Mouse (Mus musculus): Measurements from ENCODE around the gene Nlrp4c. TPM values are rescaled to one million over a fixed set of nuclear protein-coding genes. Genes with fewer than 3 reads are reported as not detected.

Nlrp4c gene
- polyA plus RNA-seq, 1 experiment from 2014 or later = 0.05 TPM

DNA sequence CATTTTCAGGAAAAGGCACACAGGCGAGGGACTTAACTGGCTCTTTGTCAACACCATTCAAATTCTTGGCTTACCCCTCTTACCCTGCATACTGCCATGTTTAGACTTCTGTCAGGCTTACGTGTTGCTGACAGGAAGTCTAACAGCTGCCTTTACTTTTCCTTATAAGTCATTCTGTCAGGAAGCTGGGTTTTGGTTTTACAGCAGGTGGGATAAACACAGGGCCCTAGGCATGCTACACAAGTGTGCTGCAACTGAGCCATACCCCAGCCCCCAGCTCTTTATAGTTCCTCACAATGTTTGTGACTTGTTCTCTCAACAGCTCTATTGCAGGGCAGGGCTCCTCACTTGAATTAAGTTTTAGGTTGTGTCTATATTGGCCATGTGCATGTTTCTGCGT lies 94.3 kb downstream of the Nlrp4c start:
- no peaks in the 10 kb centered on the region for H3K27me3 ChIP-seq (ENCODE audit: control insufficient read depth, insufficient read depth, low read length)
- no peaks in the 10 kb centered on the region for H3K4me1 ChIP-seq (ENCODE audit: control insufficient read depth, insufficient read depth, low read length)
- H3K4me2 ChIP-seq (ENCODE audit: low read depth, low read length) = no peak overlapping the region
- no peak for ATAC-seq (ENCODE audit: low read depth)
- peaks cover 7% of the 10 kb centered on the region; the same call in 1 of the 2 replicates for H3K36me3 ChIP-seq (ENCODE audit: control insufficient read depth, insufficient read depth, low read length)
- H3K4me3 ChIP-seq (ENCODE audit: low read depth, low read length) = no peak overlapping the region
- 74% methylated on average over 3 of the region's 3 CpGs for WGBS
- H3K27ac ChIP-seq (ENCODE audit: low read depth, low read length) = no peak overlapping the region
- no peak overlapping the region for H3K9ac ChIP-seq (replicated peaks; ENCODE audit: low read depth, low read length)
- no peaks in the 10 kb centered on the region for H3K9me3 ChIP-seq (ENCODE audit: control insufficient read depth, low read length)

DNA sequence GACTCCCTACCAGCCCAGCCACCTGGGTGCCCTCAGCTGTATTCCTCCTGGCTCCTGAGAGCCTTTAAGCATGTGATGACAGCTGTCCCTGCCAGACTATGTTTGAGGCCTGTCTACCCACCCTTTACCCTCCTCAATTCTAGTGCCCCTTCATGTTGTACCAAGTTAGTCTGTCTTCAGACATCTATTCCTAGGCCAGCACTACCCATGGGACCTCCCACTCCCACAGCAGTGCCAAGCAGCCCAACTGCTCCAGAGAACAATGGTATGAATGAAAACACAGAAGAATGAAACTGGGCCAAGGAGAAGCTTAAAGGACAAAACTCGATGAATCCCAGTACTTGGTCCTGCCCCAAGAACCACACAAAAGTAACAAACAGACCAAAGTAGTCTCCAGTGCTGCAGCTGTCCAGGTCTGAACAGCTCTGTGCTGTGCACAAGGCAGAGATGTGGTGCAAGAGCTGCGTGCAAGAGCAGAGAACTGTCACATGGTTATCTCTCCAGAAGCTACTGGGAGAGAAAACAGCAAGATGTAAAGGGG lies 99.1 kb downstream of the Nlrp4c start:
- Histone ChIP-seq H3K4me3 (ENCODE audit: low read depth, low read length) (no peak overlapping the region), H3K4me1 (ENCODE audit: control insufficient read depth, insufficient read depth, low read length) (peaks cover 6% of the 10 kb centered on the region), H3K27me3 (ENCODE audit: control insufficient read depth, insufficient read depth, low read length) (no peaks in the 10 kb centered on the region), H3K9ac (replicated peaks; ENCODE audit: low read depth, low read length) (no peak overlapping the region), H3K36me3 (ENCODE audit: control insufficient read depth, insufficient read depth, low read length) (peaks cover 7% of the 10 kb centered on the region; the same call in 1 of the 2 replicates), H3K4me2 (ENCODE audit: low read depth, low read length) (no peak overlapping the region), H3K27ac (ENCODE audit: low read depth, low read length) (no peak overlapping the region), H3K9me3 (ENCODE audit: control insufficient read depth, low read length) (no peaks in the 10 kb centered on the region)
- 84% methylated on average over 2 of the region's 2 CpGs for WGBS
- no peak for ATAC-seq (ENCODE audit: low read depth)

DNA sequence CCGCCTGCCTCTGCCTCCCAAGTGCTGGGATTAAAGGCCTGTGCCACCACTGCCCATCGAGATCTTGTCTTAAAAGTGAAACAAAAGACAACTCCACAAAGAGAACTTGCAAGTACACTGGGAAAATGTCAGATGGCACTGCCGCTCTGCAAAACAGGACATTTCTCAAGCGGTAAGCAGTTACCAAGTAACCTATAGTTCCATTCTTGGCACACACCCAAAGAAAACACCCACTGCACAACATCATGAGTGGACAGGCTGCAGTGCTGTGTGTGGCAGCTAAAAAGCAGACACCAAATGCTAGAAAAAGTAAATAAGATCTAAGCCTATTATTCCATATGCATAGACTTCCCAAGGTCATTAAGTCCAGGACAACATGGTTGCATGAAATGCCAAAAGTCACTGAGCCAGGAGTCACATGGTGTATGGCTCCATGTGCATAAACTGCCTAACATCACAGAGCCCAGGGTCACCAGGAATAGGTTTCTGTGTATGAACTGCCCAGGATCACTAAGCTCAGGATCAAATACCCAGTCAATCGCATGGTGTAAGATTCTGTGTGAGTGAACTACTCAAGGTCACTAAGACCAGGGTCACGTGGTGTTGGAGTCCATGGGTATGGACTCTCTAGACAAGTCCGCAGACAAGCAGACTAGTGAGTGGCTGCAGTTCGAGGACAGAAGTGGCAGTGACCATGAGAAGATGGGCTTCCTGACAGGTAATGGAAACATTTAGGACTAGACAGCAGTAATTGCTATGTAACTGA lies 100.6 kb downstream of the Nlrp4c start:
- no peak for ATAC-seq (ENCODE audit: low read depth)
- H3K4me1 ChIP-seq (ENCODE audit: control insufficient read depth, insufficient read depth, low read length) = peaks cover 6% of the 10 kb centered on the region
- H3K36me3 ChIP-seq (ENCODE audit: control insufficient read depth, insufficient read depth, low read length) = 0 out of 2 replicates have a peak, but pooled peaks cover 3% of the 10 kb centered on the region
- no peak overlapping the region for H3K9ac ChIP-seq (replicated peaks; ENCODE audit: low read depth, low read length)
- WGBS = 82% methylated on average over 8 of the region's 8 CpGs
- H3K4me2 ChIP-seq (ENCODE audit: low read depth, low read length) = no peak overlapping the region
- no peak overlapping the region for H3K27ac ChIP-seq (ENCODE audit: low read depth, low read length)
- no peak overlapping the region for H3K4me3 ChIP-seq (ENCODE audit: low read depth, low read length)
- H3K27me3 ChIP-seq (ENCODE audit: control insufficient read depth, insufficient read depth, low read length) = no peaks in the 10 kb centered on the region
- no peaks in the 10 kb centered on the region for H3K9me3 ChIP-seq (ENCODE audit: control insufficient read depth, low read length)

DNA sequence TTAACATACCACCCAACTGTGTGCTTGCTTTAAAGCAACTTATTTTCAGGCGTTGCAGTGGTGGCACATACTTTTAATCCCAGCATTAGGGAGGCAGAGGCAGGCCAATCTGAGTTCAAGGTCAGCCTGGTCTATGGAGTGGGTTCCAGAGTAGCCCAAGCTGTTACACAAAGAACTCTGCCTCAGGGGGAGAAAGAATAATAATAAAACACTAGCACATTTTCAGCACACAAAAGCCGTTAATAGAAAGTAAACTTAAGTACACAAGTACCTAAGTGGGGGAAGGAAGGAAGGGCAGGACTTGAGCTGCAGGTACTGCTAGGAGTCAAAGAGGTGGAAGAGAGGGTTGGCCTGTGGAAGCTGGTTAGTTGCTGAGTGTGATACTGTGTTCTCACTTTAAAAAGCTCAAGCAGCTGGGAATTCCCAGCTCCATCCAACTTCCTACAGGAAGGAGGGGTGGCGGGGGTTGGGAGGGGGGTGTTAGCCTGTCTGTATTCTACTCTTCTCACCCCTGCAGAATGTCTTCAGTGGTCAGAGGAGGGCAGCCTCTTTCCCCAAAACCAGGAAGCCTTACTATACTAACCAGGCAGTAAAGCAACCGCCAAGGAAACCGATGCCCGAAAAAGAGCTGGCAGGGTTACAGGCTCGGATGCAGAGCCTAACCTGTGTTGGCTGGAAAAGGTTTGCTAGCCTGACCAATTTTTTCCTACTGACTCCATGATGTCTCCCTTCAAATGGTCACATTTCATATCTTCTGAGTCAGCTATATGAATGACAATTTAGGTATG lies 101.4 kb downstream of the Nlrp4c start:
- 87% methylated on average over 7 of the region's 7 CpGs for WGBS
- peaks cover 6% of the 10 kb centered on the region for H3K4me1 ChIP-seq (ENCODE audit: control insufficient read depth, insufficient read depth, low read length)
- ATAC-seq (ENCODE audit: low read depth) = no peak

DNA sequence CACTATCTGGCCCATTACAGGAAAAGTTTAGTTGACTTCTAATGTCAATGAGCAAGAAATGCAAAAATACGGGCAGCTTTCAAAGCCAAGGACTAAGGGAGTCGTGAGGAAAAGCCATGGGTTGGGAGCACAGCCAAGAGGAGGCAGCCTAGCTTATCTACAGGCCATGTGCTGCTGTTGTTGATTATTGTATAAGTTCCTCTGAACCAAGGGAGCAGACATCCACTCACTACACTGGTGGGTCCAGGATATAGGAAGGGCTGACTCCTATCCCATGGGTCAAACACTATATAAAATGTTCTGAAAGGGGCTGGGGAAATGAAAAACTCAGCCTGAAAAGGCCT lies 102.0 kb downstream of the Nlrp4c start:
- H3K27ac ChIP-seq (ENCODE audit: low read depth, low read length) = no peak overlapping the region
- H3K9ac ChIP-seq (replicated peaks; ENCODE audit: low read depth, low read length) = no peak overlapping the region
- ATAC-seq (ENCODE audit: low read depth) = no peak
- peaks cover 6% of the 10 kb centered on the region for H3K4me1 ChIP-seq (ENCODE audit: control insufficient read depth, insufficient read depth, low read length)
- H3K4me2 ChIP-seq (ENCODE audit: low read depth, low read length) = no peak overlapping the region
- H3K36me3 ChIP-seq (ENCODE audit: control insufficient read depth, insufficient read depth, low read length) = no peaks in the 10 kb centered on the region
- H3K27me3 ChIP-seq (ENCODE audit: control insufficient read depth, insufficient read depth, low read length) = no peaks in the 10 kb centered on the region
- WGBS = 77% methylated on average over 2 of the region's 2 CpGs
- H3K9me3 ChIP-seq (ENCODE audit: control insufficient read depth, low read length) = no peaks in the 10 kb centered on the region
- no peak overlapping the region for H3K4me3 ChIP-seq (ENCODE audit: low read depth, low read length)

More for the DNA sequence above, 101.4 kb downstream of the Nlrp4c start:
- Histone ChIP-seq H3K4me3 (ENCODE audit: low read depth, low read length) (no peak overlapping the region), H3K27me3 (ENCODE audit: control insufficient read depth, insufficient read depth, low read length) (no peaks in the 10 kb centered on the region), H3K9ac (replicated peaks; ENCODE audit: low read depth, low read length) (no peak overlapping the region), H3K27ac (ENCODE audit: low read depth, low read length) (no peak overlapping the region), H3K36me3 (ENCODE audit: control insufficient read depth, insufficient read depth, low read length) (no peaks in the 10 kb centered on the region), H3K4me2 (ENCODE audit: low read depth, low read length) (no peak overlapping the region), H3K9me3 (ENCODE audit: control insufficient read depth, low read length) (no peaks in the 10 kb centered on the region)

DNA sequence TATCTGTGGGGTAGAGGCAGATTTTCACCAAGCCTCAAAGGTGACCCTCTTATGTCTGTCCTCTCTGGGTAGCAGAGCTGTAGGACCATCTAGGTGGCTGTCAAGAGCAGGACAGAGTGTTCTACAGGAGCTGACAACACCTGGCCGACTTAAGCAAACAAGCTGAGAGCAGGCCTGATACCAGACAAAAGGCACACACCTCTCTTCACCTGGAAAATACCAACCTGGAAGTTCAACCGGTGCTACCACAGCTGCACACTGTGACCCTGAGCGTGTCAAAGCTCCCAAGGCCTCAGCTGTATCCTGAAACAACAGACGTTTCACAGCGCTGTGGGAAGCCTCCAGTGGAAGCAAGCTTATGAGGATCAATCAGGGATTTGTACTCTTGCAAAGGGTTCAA lies 102.7 kb downstream of the Nlrp4c start:
- Histone ChIP-seq H3K27ac (ENCODE audit: low read depth, low read length) (no peak overlapping the region), H3K27me3 (ENCODE audit: control insufficient read depth, insufficient read depth, low read length) (no peaks in the 10 kb centered on the region), H3K36me3 (ENCODE audit: control insufficient read depth, insufficient read depth, low read length) (no peaks in the 10 kb centered on the region), H3K4me2 (ENCODE audit: low read depth, low read length) (no peak overlapping the region), H3K4me3 (ENCODE audit: low read depth, low read length) (no peak overlapping the region), H3K9me3 (ENCODE audit: control insufficient read depth, low read length) (no peaks in the 10 kb centered on the region), H3K9ac (replicated peaks; ENCODE audit: low read depth, low read length) (no peak overlapping the region), H3K4me1 (ENCODE audit: control insufficient read depth, insufficient read depth, low read length) (peaks cover 6% of the 10 kb centered on the region)
- WGBS = 83% methylated on average over 5 of the region's 5 CpGs
- no peak for ATAC-seq (ENCODE audit: low read depth)

DNA sequence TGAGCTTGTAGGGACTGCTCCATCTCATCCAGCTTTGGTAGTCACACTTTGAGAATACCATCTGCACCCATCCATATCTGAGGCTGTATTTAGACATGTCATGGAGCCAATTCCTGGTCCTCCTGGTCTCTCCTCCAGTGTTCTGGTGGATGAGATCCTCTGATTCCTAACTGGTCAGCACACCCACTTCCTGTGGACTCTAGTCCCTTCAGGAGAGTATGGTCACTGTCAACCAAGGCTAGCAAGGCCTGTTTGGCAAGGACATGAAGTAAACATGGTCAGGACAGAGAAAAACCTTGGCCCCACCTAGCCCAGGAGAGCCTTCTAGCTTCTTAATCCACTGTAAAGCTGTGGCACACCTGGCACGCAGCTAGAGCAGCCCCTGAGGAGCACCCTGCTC lies 106.3 kb downstream of the Nlrp4c start:
- Histone ChIP-seq H3K27ac (ENCODE audit: low read depth, low read length) (no peak overlapping the region), H3K36me3 (ENCODE audit: control insufficient read depth, insufficient read depth, low read length) (no peaks in the 10 kb centered on the region), H3K4me1 (ENCODE audit: control insufficient read depth, insufficient read depth, low read length) (peaks cover 19% of the 10 kb centered on the region), H3K9ac (replicated peaks; ENCODE audit: low read depth, low read length) (no peak overlapping the region), H3K9me3 (ENCODE audit: control insufficient read depth, low read length) (no peaks in the 10 kb centered on the region), H3K27me3 (ENCODE audit: control insufficient read depth, insufficient read depth, low read length) (no peaks in the 10 kb centered on the region), H3K4me2 (ENCODE audit: low read depth, low read length) (no peak overlapping the region), H3K4me3 (ENCODE audit: low read depth, low read length) (no peak overlapping the region)
- WGBS = 93% methylated on average over 1 of the region's 1 CpGs
- ATAC-seq (ENCODE audit: low read depth) = no peak

DNA sequence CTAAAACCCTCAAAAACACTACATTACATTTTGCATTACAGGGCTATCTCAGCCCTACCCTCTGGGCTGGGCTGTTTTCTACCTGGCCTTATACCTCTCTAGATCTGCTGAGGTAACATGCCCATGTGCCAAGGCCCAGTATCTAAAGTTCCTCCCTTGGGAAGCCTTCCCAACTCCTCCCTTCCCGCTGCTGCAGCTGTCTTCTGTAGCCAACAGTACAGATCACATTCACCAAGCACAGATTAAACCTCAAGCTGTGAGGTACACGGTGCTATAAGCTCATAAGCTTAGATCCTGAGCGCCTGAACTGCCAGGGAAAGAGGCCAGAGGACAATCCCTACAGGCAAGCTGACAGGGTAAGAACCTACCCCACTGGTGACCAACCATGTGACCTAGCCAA lies 107.1 kb downstream of the Nlrp4c start:
- no peaks in the 10 kb centered on the region for H3K9me3 ChIP-seq (ENCODE audit: control insufficient read depth, low read length)
- 90% methylated on average over 3 of the region's 3 CpGs for whole genome bisulfite sequencing
- H3K36me3 ChIP-seq (ENCODE audit: control insufficient read depth, insufficient read depth, low read length) = no peaks in the 10 kb centered on the region

DNA sequence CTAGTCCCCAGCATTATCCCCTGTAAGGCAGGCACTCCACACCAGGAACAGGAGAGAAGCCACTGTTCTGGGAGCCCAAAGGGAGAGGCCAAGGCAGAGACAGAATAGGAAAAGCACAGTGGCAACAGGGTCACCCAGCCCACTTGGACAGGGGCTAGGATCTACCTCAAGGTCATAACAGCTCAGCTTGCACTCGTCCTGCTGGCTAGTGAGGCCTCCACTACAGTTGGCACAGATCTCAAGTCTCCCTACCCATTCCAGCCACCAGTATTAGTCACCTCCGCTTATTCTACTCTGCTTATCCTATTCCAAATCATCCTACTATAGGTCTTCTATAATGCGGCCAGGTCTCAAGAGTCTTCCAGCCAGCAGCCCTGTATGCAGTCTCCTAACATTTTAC lies 108.2 kb downstream of the Nlrp4c start:
- 92% methylated on average over 3 of the region's 3 CpGs for WGBS
- Histone ChIP-seq H3K9ac (replicated peaks; ENCODE audit: low read depth, low read length) (no peak overlapping the region), H3K36me3 (ENCODE audit: control insufficient read depth, insufficient read depth, low read length) (no peaks in the 10 kb centered on the region), H3K4me2 (ENCODE audit: low read depth, low read length) (no peak overlapping the region), H3K27ac (ENCODE audit: low read depth, low read length) (no peak overlapping the region), H3K9me3 (ENCODE audit: control insufficient read depth, low read length) (no peaks in the 10 kb centered on the region), H3K4me3 (ENCODE audit: low read depth, low read length) (no peak overlapping the region), H3K4me1 (ENCODE audit: control insufficient read depth, insufficient read depth, low read length) (peaks cover 22% of the 10 kb centered on the region), H3K27me3 (ENCODE audit: control insufficient read depth, insufficient read depth, low read length) (no peaks in the 10 kb centered on the region)
- ATAC-seq (ENCODE audit: low read depth) = no peak

More for the DNA sequence above, 107.1 kb downstream of the Nlrp4c start:
- H3K4me3 ChIP-seq (ENCODE audit: low read depth, low read length) = no peak overlapping the region
- ATAC-seq (ENCODE audit: low read depth) = no peak
- peaks cover 22% of the 10 kb centered on the region for H3K4me1 ChIP-seq (ENCODE audit: control insufficient read depth, insufficient read depth, low read length)
- H3K27me3 ChIP-seq (ENCODE audit: control insufficient read depth, insufficient read depth, low read length) = no peaks in the 10 kb centered on the region
- H3K4me2 ChIP-seq (ENCODE audit: low read depth, low read length) = no peak overlapping the region
- H3K27ac ChIP-seq (ENCODE audit: low read depth, low read length) = no peak overlapping the region
- no peak overlapping the region for H3K9ac ChIP-seq (replicated peaks; ENCODE audit: low read depth, low read length)
